Mouse (Mus musculus) ovary, postnatal 14 days (tissue): Measurements from ENCODE around the gene Cplx2.

Source experiments
- DNase-seq: peaks from one replicate; pipeline ENCODE4 v3.0.0; 2022; ENCODE audit warnings: low spot score

Gene Cplx2

GRCm38 (mm10) chr13:54368181-54368580 is 3.0 kb upstream of the Cplx2 start:
- DNase-seq, result no peak

GRCm38 (mm10) chr13:54371387-54372330 is 510 bp downstream of the Cplx2 start:
- peak; percentile 87 for DNase-seq

GRCm38 (mm10) chr13:54372665-54373064 is 1.5 kb downstream of the Cplx2 start:
- DNase-seq, result peak; percentile 43

GRCm38 (mm10) chr13:54374106-54374706 is 3.1 kb downstream of the Cplx2 start:
- DNase-seq, result no peak

GRCm38 (mm10) chr13:54375497-54376495 is 4.6 kb downstream of the Cplx2 start:
- no peak for DNase-seq

- no peak for DNase-seq
Measured at GRCm38 (mm10) chr13:54376736-54377135, 5.6 kb downstream of the Cplx2 start.

GRCm38 (mm10) chr13:54378051-54378450 is 6.9 kb downstream of the Cplx2 start:
- no peak for DNase-seq

- DNase-seq, result no peak
Measured at GRCm38 (mm10) chr13:54380421-54380820, 9.3 kb downstream of the Cplx2 start.

GRCm38 (mm10) chr13:54381396-54381795 is 10.2 kb downstream of the Cplx2 start:
- DNase-seq, result no peak

GRCm38 (mm10) chr13:54383531-54383930 is 12.4 kb downstream of the Cplx2 start:
- no peak for DNase-seq

GRCm38 (mm10) chr13:54384518-54384917 is 13.4 kb downstream of the Cplx2 start:
- DNase-seq, result no peak

- no peak for DNase-seq
Measured at GRCm38 (mm10) chr13:54385008-54386004, 14.2 kb downstream of the Cplx2 start.

GRCm38 (mm10) chr13:54389971-54390564 is 18.9 kb downstream of the Cplx2 start:
- peak; percentile 14 for DNase-seq

- no peak for DNase-seq
Measured at GRCm38 (mm10) chr13:54390565-54391013, 19.4 kb downstream of the Cplx2 start.

GRCm38 (mm10) chr13:54391313-54391712 is 20.2 kb downstream of the Cplx2 start:
- no peak for DNase-seq

- DNase-seq, result no peak
Measured at GRCm38 (mm10) chr13:54397069-54397468, 25.9 kb downstream of the Cplx2 start.

- no peak for DNase-seq
Measured at GRCm38 (mm10) chr13:54400565-54401179, 29.5 kb downstream of the Cplx2 start.

GRCm38 (mm10) chr13:54401180-54401569 is 30.0 kb downstream of the Cplx2 start:
- DNase-seq, result no peak

GRCm38 (mm10) chr13:54402346-54402745 is 31.2 kb downstream of the Cplx2 start:
- no peak for DNase-seq
